Mouse (Mus musculus) liver, embryonic 16.5 days (tissue): ENCODE measurements at regions not wholly inside any gene's neighbourhood (a gene's known extent, or its start where the extent isn't known, plus 50 kb on each side); places are given as distances from the start of the nearest gene placed in this dataset.

Experiments
- ATAC-seq: fragments of 200-750 bp; cut with Nextera tagmentation; 2 replicates; pipeline ENCODE4 v1.8.0; 2017; ENCODE audit warnings: low read depth, mild to moderate bottlenecking, moderate number of reproducible peaks, moderate library complexity
- H3K27ac ChIP-seq: fragments of 300-500 bp; sonication (generic); 2 replicates; pipeline ENCODE4 v1.5.1; 2014; ENCODE audit warnings: mild to moderate bottlenecking, low read length
- H3K27me3 ChIP-seq: fragments of 300-500 bp; sonication (generic); 2 replicates; pipeline ENCODE4 v1.6.1; 2014; ENCODE audit warnings: low read depth, low read length, mixed read lengths; ENCODE audit not compliant: control insufficient read depth, insufficient read depth
- H3K36me3 ChIP-seq: fragments of 300-500 bp; sonication (generic); 2 replicates; pipeline ENCODE4 v1.6.1; 2014; ENCODE audit warnings: mild to moderate bottlenecking; ENCODE audit not compliant: control insufficient read depth, insufficient read depth
- H3K4me1 ChIP-seq: fragments of 300-500 bp; sonication (generic); 2 replicates; pipeline ENCODE4 v1.6.1; 2014; ENCODE audit warnings: low read depth, low read length, mixed read lengths; ENCODE audit not compliant: control insufficient read depth
- H3K4me2 ChIP-seq: fragments of 300-500 bp; sonication (generic); 2 replicates; pipeline ENCODE4 v1.6.1; 2014; ENCODE audit warnings: low read depth, low read length, mixed read lengths
- H3K4me3 ChIP-seq: fragments of 300-500 bp; sonication (generic); 2 replicates; pipeline ENCODE4 v1.5.1; 2014; ENCODE audit warnings: low read depth, mild to moderate bottlenecking, low read length
- H3K9ac ChIP-seq: fragments of 300-500 bp; sonication (generic); 2 replicates; pipeline ENCODE4 v1.6.1; 2014; ENCODE audit warnings: low read depth, low read length
- H3K9me3 ChIP-seq: fragments of 300-500 bp; sonication (generic); replicated peaks from 2 replicates; pipeline ENCODE4 v1.6.1; 2016; ENCODE audit warnings: low read length; ENCODE audit not compliant: control insufficient read depth
- WGBS: fragments of 180-500 bp; shearing (Covaris S2); extraction: QIAGEN DNeasy Blood & Tissue Kit; methylation state at CpG from one replicate; pipeline ENCODE4 v1.1.7; 2014; ENCODE audit not compliant: insufficient replicate concordance; 5-methylcytosine and 5-hydroxymethylcytosine counted together

DNA sequence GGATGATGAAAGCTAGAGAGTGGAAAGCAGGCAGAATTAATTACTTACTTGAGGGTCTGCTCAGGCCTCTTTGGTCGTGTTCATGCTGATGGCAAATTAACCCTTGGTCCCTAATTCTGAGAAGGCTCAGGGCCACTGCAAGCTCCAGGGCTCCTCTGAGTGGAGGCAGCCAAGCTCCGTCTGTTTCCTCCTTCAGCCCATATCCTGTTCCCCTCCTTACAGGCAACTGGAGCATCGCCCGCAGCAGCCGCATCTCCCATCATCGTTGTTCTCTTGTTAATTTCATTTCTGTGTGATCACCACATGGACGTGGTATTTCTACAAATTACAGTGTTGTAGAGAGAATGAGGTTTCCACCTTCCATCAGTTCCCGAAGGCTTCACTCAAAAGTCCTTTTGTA lies 513.6 kb upstream of the Nox3 start:
- Histone ChIP-seq H3K9ac (no peak overlapping the region), H3K4me3 (no peak overlapping the region), H3K27ac (no peak overlapping the region), H3K27me3 (no peaks in the 10 kb centered on the region), H3K9me3 (no peaks in the 10 kb centered on the region), H3K36me3 (no peaks in the 10 kb centered on the region), H3K4me1 (no peaks in the 10 kb centered on the region), H3K4me2 (no peak overlapping the region)
- 41% methylated on average over 8 of the region's 8 CpGs for WGBS
- ATAC-seq, result no peak

DNA sequence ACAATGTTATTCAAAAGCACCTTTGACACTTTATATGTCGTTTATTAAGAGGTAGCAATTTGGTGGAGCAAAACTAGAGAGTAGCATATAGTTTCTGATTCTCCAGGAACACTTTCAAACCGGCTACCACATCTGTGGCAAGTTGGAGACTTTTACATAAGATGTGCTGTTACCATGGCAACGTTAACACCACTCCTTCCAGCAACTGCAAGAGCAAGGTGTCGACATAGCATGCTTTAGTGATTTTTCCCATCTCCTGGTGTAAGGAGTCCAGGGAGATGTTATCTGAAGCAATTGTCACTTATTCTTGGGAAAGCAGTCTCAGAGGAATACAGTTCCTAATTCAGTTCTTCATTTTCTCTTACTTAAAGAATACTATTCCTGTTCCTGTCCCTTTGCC lies 516.5 kb upstream of the Nox3 start:
- no peaks in the 10 kb centered on the region for H3K9me3 ChIP-seq
- no peak for ATAC-seq
- no peak overlapping the region for H3K27ac ChIP-seq
- 49% methylated on average over 4 of the region's 4 CpGs for WGBS
- H3K9ac ChIP-seq, result no peak overlapping the region
- no peaks in the 10 kb centered on the region for H3K36me3 ChIP-seq
- H3K4me1 ChIP-seq, result no peaks in the 10 kb centered on the region
- no peak overlapping the region for H3K4me3 ChIP-seq
- H3K27me3 ChIP-seq, result no peaks in the 10 kb centered on the region
- no peak overlapping the region for H3K4me2 ChIP-seq

DNA sequence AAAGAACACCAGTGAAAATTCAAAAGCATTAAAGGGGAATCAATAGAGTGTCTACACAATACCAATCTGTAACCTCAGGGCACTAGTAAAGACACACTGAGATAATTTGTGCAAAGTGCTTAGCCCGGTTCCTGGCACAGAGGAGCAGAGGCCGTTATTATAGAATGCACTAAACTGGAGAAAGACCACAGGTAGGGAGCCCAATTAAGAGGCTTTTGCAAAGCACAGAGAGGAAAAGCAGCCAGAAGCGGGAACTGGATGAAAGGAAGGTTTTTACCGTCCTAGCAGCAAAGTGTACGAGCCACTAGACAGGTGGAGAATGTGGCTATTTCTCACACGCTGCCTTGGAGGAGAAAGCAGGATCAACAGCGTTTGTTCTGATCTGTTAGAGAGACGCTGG lies 518.9 kb upstream of the Nox3 start:
- no peaks in the 10 kb centered on the region for H3K36me3 ChIP-seq
- no peak for ATAC-seq
- H3K27me3 ChIP-seq, result no peaks in the 10 kb centered on the region
- no peaks in the 10 kb centered on the region for H3K9me3 ChIP-seq
- no peak overlapping the region for H3K9ac ChIP-seq
- H3K27ac ChIP-seq, result no peak overlapping the region
- no peak overlapping the region for H3K4me3 ChIP-seq
- WGBS, result 64% methylated on average over 8 of the region's 8 CpGs
- no peaks in the 10 kb centered on the region for H3K4me1 ChIP-seq
- H3K4me2 ChIP-seq, result no peak overlapping the region

DNA sequence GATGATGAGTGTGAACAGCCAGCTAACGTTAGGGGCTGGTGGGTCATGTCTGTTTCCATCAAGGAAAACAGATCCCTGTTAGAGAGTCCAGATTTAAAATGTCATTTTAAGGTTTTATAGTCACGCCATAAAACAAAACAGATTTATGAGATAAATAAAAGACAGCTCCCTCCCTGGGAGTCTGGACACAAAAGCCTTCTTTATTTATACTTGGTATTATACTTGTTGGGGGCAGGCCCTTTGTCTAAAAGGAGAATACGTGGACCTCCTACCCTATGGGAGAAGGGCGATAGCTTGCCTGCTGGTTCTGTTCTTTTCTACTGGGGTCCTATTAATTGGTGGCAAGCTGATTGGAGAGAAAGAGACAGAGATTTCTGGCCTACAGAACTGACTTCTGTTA lies 520.1 kb upstream of the Nox3 start:
- no peak for ATAC-seq
- no peaks in the 10 kb centered on the region for H3K27me3 ChIP-seq
- H3K36me3 ChIP-seq, result no peaks in the 10 kb centered on the region
- no peak overlapping the region for H3K27ac ChIP-seq
- H3K9ac ChIP-seq, result no peak overlapping the region
- H3K4me1 ChIP-seq, result no peaks in the 10 kb centered on the region
- WGBS, result 61% methylated on average over 4 of the region's 4 CpGs
- H3K9me3 ChIP-seq, result no peaks in the 10 kb centered on the region
- no peak overlapping the region for H3K4me2 ChIP-seq
- no peak overlapping the region for H3K4me3 ChIP-seq

DNA sequence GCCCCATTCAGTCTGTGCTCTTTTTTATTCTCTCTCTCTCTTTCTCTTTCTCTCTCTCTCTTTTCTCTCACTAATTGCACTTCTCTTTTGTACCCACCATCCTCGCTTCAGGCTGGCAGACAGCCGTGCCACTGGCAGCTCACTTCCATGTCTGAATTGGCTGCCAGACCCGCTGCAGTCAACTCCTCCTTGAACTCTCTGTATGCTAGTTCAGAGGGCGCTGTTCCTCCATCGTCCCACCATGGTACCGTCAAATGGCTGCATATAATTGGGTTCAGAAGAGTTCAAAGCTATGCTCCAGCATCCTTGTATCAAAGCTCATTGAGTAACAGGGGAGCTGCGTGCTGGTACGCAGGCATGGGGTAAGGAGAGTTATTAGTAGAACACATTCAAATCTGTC lies 520.7 kb upstream of the Nox3 start:
- H3K4me1 ChIP-seq, result no peaks in the 10 kb centered on the region
- 74% methylated on average over 8 of the region's 8 CpGs for WGBS
- H3K27me3 ChIP-seq, result no peaks in the 10 kb centered on the region
- H3K9me3 ChIP-seq, result no peaks in the 10 kb centered on the region
- no peaks in the 10 kb centered on the region for H3K36me3 ChIP-seq
- no peak overlapping the region for H3K4me3 ChIP-seq
- H3K4me2 ChIP-seq, result no peak overlapping the region
- H3K9ac ChIP-seq, result no peak overlapping the region
- no peak overlapping the region for H3K27ac ChIP-seq
- ATAC-seq, result no peak

DNA sequence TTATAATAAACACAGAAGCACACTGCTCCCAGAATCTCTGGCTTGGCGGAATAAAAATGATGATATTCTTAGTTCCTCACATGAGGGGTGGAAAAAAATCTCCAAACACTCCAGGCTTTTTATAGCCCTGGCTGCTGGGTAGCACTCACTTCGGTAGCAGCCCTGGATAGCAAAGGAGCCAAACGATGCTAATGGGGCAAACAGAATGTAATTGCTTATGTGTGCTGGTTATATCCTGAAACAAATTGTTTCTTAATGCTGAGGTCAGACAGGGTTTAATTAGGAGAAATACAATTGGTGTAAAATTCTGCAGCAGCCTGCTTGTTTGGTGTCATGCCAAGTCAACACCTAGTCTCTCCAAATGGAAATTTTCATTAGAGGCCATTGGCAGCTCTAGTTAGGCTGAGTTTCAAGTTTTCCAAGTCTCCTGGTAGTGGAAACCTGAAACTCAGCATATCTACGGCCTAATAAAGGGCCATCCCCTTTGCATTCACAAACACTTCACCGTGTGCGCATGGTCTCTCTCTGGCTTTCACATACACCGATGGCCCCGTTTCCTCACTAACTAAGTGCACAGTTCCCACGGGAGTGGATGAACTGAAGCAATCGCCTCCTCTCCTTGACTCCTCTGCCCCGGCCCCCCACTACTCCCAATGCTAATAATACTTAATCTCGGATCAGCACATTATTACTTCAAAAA lies 524.8 kb upstream of the Nox3 start:
- Histone ChIP-seq H3K9ac (no peak overlapping the region), H3K9me3 (no peaks in the 10 kb centered on the region), H3K36me3 (no peaks in the 10 kb centered on the region), H3K4me1 (no peaks in the 10 kb centered on the region), H3K4me3 (no peak overlapping the region), H3K27me3 (no peaks in the 10 kb centered on the region), H3K4me2 (no peak overlapping the region), H3K27ac (no peak overlapping the region)
- no peak for ATAC-seq
- WGBS, result 70% methylated on average over 12 of the region's 12 CpGs

DNA sequence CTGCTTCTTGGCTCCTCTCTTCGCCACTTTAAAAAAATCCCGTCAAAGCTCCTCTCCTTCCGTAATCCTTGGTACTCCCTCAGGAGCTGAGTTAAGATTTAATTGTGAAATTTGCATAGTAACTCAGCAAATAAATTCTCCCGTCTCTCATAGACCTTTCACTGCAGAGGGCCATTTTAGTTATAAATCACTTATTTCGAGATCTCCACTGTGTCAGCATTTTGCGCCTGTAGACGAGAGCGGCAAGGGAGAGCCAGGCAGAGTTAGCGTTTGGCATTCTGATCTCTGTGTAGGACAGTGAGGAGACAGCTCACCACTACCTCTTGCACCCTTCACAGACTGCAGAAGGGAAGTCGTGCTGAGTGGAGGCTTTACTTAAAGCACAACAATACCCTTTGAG lies 531.8 kb upstream of the Nox3 start:
- Histone ChIP-seq H3K9ac (no peak overlapping the region), H3K36me3 (no peaks in the 10 kb centered on the region), H3K4me1 (no peaks in the 10 kb centered on the region), H3K9me3 (no peaks in the 10 kb centered on the region), H3K27ac (no peak overlapping the region), H3K4me3 (no peak overlapping the region), H3K27me3 (no peaks in the 10 kb centered on the region), H3K4me2 (no peak overlapping the region)
- ATAC-seq, result no peak
- 70% methylated on average over 10 of the region's 10 CpGs for WGBS

DNA sequence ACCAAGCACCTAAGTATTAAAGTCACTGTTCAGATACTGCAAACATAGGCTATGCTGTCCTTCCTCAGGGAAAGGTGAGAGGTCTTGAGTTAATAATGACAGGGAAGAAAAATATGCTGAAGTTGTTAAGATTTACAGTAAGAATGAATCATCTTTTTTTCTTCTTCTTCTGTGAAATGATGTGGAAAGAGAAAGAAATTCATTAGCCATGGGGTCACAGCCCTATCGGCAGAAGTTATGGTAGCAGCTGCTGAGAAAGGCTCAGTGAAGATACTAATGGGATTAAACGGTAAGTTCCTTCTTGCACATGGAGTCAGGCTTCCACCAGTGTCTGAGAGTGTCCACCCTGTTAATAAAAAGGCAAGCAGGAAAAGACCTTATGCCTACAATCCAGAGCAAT lies 533.9 kb upstream of the Nox3 start:
- H3K27me3 ChIP-seq, result no peaks in the 10 kb centered on the region
- H3K27ac ChIP-seq, result no peak overlapping the region
- 43% methylated on average over 2 of the region's 2 CpGs for WGBS
- H3K4me1 ChIP-seq, result no peaks in the 10 kb centered on the region
- H3K4me2 ChIP-seq, result no peak overlapping the region
- H3K9me3 ChIP-seq, result no peaks in the 10 kb centered on the region
- H3K9ac ChIP-seq, result no peak overlapping the region
- no peak overlapping the region for H3K4me3 ChIP-seq
- H3K36me3 ChIP-seq, result no peaks in the 10 kb centered on the region
- no peak for ATAC-seq

DNA sequence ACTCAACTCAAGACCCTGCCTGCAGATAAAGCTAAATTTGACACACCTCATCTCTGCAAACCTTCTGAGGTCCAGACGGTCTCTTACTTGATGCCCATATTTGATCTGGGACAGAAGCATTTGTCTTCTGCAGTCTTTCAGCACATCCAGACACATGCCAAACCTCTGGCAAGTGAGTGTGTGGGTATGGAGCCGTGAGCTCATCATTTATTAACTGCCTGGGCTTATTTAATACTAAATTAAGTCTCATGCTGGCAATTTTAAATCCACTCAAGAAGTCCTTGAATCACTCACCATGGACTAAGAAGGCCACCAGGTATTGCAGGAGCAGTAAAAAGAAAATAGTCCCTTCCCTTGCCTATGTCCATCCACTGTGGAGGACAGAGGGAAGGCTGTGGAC lies 554.4 kb upstream of the Nox3 start:
- no peaks in the 10 kb centered on the region for H3K4me1 ChIP-seq
- no peaks in the 10 kb centered on the region for H3K36me3 ChIP-seq
- no peak overlapping the region for H3K4me2 ChIP-seq
- no peaks in the 10 kb centered on the region for H3K9me3 ChIP-seq
- H3K4me3 ChIP-seq, result no peak overlapping the region
- 57% methylated on average over 2 of the region's 2 CpGs for WGBS
- no peak for ATAC-seq
- H3K27me3 ChIP-seq, result no peaks in the 10 kb centered on the region
- H3K9ac ChIP-seq, result no peak overlapping the region
- no peak overlapping the region for H3K27ac ChIP-seq
